Mouse (Mus musculus) heart, embryonic 11.5 days (tissue): ENCODE results near the gene Nucb2. TPM values are rescaled to one million over a fixed set of nuclear protein-coding genes. Genes with fewer than 3 reads are reported as not detected.

Experiments used
- ATAC-seq: fragments of 200-750 bp; cut with Nextera tagmentation; replicated peaks from 2 replicates; pipeline ENCODE4 v1.8.0; 2017; ENCODE audit warnings: moderate library complexity; ENCODE audit not compliant: insufficient number of reproducible peaks, low FRiP score, low TSS enrichment
- H3K27ac ChIP-seq: fragments of 300-500 bp; sonication (generic); 2 replicates; pipeline ENCODE4 v1.5.1; 2014; ENCODE audit warnings: mild to moderate bottlenecking, low read depth, low read length
- H3K27me3 ChIP-seq: fragments of 300-500 bp; sonication (generic); 2 replicates; pipeline ENCODE4 v1.6.1; 2014; ENCODE audit warnings: mild to moderate bottlenecking, low read length, mixed read lengths; ENCODE audit not compliant: control insufficient read depth, insufficient read depth
- H3K36me3 ChIP-seq: fragments of 300-500 bp; sonication (generic); 2 replicates; pipeline ENCODE4 v1.6.1; 2014; ENCODE audit warnings: mild to moderate bottlenecking, low read length, moderate library complexity, mixed read lengths; ENCODE audit not compliant: control insufficient read depth, insufficient read depth
- H3K4me1 ChIP-seq: fragments of 300-500 bp; sonication (generic); 2 replicates; pipeline ENCODE4 v1.6.1; 2014; ENCODE audit warnings: low read length; ENCODE audit not compliant: control insufficient read depth, insufficient read depth
- H3K4me2 ChIP-seq: fragments of 300-500 bp; sonication (generic); 2 replicates; pipeline ENCODE4 v1.6.1; 2014; ENCODE audit warnings: mild to moderate bottlenecking, moderate library complexity
- H3K4me3 ChIP-seq: fragments of 300-500 bp; sonication (generic); 2 replicates; pipeline ENCODE4 v1.5.1; 2014; ENCODE audit warnings: low read depth, low read length
- H3K9ac ChIP-seq: fragments of 300-500 bp; sonication (generic); 2 replicates; pipeline ENCODE4 v1.6.1; 2014; ENCODE audit warnings: mild to moderate bottlenecking, low read depth, low read length, moderate library complexity
- H3K9me3 ChIP-seq: fragments of 300-500 bp; sonication (generic); replicated peaks from 2 replicates; pipeline ENCODE4 v1.6.1; 2016; ENCODE audit warnings: low read length; ENCODE audit not compliant: control insufficient read depth
- WGBS: fragments of 180-500 bp; shearing (Covaris S2); extraction: QIAGEN DNeasy Blood & Tissue Kit; methylation state at CpG from one replicate; pipeline ENCODE4 v1.1.7; 2014; ENCODE audit not compliant: insufficient replicate concordance; 5-methylcytosine and 5-hydroxymethylcytosine counted together
- polyA plus RNA-seq: library from polyadenylated mRNA; unstranded; fragments of >200 nt; fragmentation: Nextera tagmentation; extraction: Ambion mirVana; gene quantifications from 2 replicates; pipeline ENCODE4 v1.2.1, GENCODE M21; 2014

The Nucb2 gene
- 6.5 and 8.7 TPM in 2 replicates for polyA plus RNA-seq

DNA sequence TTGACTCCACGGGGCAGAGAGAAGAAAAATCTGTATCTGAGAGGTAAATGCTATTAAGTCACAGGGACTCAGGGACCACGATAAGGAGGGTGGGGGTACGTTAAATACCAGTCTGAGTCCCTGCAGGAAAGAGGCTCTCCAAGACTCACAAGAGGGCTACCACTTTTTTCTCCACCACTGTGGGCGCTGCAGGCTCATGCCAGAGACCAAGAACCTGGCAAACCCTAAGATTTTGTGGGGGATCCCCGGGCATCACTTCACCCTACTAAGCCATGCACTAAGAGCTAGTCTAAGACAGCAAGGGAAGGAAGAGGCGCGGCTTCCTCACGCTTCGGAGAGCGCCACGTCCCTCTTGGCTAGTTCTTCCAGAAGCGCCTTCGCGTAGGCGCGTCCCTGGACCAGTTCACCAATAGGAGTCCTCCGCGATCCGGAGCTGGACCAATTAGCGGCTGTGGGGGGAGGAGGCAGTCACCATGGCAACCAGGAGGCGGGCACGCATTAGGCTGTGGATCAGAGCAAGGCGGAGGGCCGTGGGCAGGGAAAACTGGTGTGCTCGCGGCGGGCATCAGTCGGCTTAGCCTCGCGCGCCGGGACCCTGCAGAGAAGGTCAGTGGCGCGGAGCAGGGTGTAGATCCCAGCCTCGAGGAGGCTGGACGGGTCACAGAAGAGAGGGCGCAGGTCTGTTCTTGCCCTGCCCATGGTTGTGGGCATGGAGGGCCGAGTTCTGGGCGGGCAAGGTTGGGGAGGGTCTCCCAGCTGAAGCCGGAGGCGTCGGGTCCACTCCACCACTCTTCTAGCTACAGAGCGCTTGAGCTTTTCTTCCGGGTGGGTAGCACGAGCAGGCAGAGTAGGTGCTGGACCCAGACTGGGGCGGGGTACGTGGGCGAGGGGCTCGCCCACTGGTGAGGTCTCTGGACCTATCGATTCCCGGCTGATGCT, at the start of gene Nucb2:
TSS of gene Nucb2 (plus strand) at position 491 of the 939 bp plus-strand sequence.
- Histone ChIP-seq H3K27ac (0 out of 2 replicates have a peak within 1 kb of the TSS, but pooled peaks have one; percentile 10), H3K4me1 (no peaks in the 10 kb centered on the region), H3K9me3 (no peaks in the 10 kb centered on the region), H3K27me3 (no peaks in the 10 kb centered on the region), H3K4me2 (peak within 1 kb of the TSS; percentile 78), H3K4me3 (peak within 1 kb of the TSS; percentile 69), H3K36me3 (no peaks in the 10 kb centered on the region), H3K9ac (peak within 1 kb of the TSS; percentile 77)
- under 1% methylated on average over 51 of the region's 51 CpGs for WGBS
- peak; percentile 99 for ATAC-seq

GRCm38 (mm10) chr7:116456964-116457363, 47.2 kb upstream of the Nucb2 start:
- no peak for ATAC-seq
- H3K4me3 ChIP-seq: no peak overlapping the region
- H3K27me3 ChIP-seq: no peaks in the 10 kb centered on the region
- H3K9me3 ChIP-seq: no peaks in the 10 kb centered on the region
- H3K36me3 ChIP-seq: no peaks in the 10 kb centered on the region
- WGBS: 82% methylated on average over 4 of the region's 4 CpGs
- H3K4me2 ChIP-seq: no peak overlapping the region
- no peak overlapping the region for H3K27ac ChIP-seq
- no peaks in the 10 kb centered on the region for H3K4me1 ChIP-seq
- no peak overlapping the region for H3K9ac ChIP-seq

- no peaks in the 10 kb centered on the region for H3K4me1 ChIP-seq
- WGBS: 81% methylated on average over 6 of the region's 6 CpGs
- H3K9me3 ChIP-seq: no peaks in the 10 kb centered on the region
- no peak overlapping the region for H3K4me3 ChIP-seq
- H3K36me3 ChIP-seq: no peaks in the 10 kb centered on the region
- no peak overlapping the region for H3K9ac ChIP-seq
- no peaks in the 10 kb centered on the region for H3K27me3 ChIP-seq
- no peak overlapping the region for H3K4me2 ChIP-seq
- ATAC-seq: no peak
- H3K27ac ChIP-seq: no peak overlapping the region
Measured at GRCm38 (mm10) chr7:116457391-116457790, 46.8 kb upstream of the Nucb2 start.

- H3K36me3 ChIP-seq: no peaks in the 10 kb centered on the region
- no peak overlapping the region for H3K4me2 ChIP-seq
- H3K4me1 ChIP-seq: no peaks in the 10 kb centered on the region
- H3K27ac ChIP-seq: no peak overlapping the region
- no peak overlapping the region for H3K9ac ChIP-seq
- H3K27me3 ChIP-seq: no peaks in the 10 kb centered on the region
- no peaks in the 10 kb centered on the region for H3K9me3 ChIP-seq
- WGBS: 36% methylated on average over 3 of the region's 3 CpGs
- H3K4me3 ChIP-seq: no peak overlapping the region
- ATAC-seq: no peak
Measured at GRCm38 (mm10) chr7:116458985-116459441, 45.2 kb upstream of the Nucb2 start.

DNA sequence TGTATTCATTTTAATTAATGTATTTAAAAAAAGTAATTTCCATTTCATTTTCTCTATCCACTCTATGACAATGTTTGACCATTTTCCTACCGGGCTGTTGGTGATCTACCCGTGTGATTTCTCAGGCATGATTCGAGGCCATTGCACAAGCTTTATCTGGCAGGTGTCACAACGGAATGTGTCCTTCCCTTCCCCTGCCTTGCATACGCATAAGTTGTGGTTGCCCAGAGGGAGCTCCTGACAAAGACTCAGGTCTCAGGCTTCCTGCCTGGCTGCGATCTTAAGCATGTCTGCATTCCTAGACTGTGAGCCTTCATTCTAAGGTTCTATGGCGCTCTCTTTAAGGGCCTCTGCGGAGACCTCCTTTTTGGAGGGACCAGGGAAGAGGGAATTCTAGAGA, 42.1 kb upstream of the Nucb2 start:
- WGBS: 27% methylated on average over 8 of the region's 8 CpGs

DNA sequence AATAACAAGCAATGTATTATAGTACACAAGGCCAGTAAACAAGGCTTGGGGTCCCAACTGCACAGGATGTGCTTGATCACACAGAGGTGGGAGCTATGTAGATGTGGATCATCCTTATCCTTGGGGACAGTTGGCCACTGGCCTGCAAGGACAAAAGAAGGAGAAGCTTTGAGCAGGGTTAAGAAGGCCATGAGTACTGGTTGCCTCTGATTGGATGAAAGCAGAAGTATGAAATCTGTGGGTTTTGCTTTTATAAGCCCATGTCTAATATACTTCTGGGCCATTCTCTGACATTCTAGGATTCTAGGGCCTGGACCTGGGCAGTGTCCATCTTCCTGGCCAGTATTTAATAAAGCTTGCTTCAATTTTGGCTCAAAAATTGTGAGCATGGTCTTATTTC, 28.3 kb upstream of the Nucb2 start:
- Histone ChIP-seq H3K36me3 (no peaks in the 10 kb centered on the region), H3K27ac (no peak overlapping the region), H3K4me3 (no peak overlapping the region), H3K27me3 (no peaks in the 10 kb centered on the region), H3K9ac (no peak overlapping the region), H3K4me1 (no peaks in the 10 kb centered on the region), H3K9me3 (no peaks in the 10 kb centered on the region), H3K4me2 (no peak overlapping the region)
- no peak for ATAC-seq

More for the DNA sequence above, 42.1 kb upstream of the Nucb2 start:
- H3K27me3 ChIP-seq: no peaks in the 10 kb centered on the region
- no peak overlapping the region for H3K4me3 ChIP-seq
- no peaks in the 10 kb centered on the region for H3K36me3 ChIP-seq
- no peak overlapping the region for H3K4me2 ChIP-seq
- H3K27ac ChIP-seq: no peak overlapping the region
- H3K4me1 ChIP-seq: no peaks in the 10 kb centered on the region
- H3K9me3 ChIP-seq: no peaks in the 10 kb centered on the region
- ATAC-seq: no peak
- no peak overlapping the region for H3K9ac ChIP-seq

DNA sequence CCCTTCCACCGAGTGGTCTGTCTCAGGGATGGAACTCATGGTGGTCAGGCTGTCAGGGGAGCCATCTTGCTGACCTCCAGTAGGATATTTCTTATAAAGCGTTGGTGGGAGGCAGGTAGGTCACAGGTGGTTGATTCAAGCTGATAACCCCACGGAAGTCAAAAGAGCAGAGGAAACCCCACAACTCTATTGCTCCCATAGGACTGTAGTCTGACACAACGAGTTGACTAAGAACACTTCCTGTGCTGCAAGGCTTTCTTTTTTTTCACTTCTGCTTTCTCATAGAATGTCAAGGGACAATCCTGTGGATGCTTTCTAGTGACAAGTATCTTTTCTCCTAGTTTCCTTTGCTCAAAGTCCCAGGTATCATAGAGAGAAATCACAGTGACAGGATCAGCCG, 27.9 kb upstream of the Nucb2 start:
- H3K9ac ChIP-seq: no peak overlapping the region
- H3K4me1 ChIP-seq: no peaks in the 10 kb centered on the region
- no peak for ATAC-seq
- H3K9me3 ChIP-seq: no peaks in the 10 kb centered on the region
- H3K36me3 ChIP-seq: no peaks in the 10 kb centered on the region
- H3K4me3 ChIP-seq: no peak overlapping the region
- H3K4me2 ChIP-seq: no peak overlapping the region
- H3K27ac ChIP-seq: no peak overlapping the region
- 77% methylated on average over 5 of the region's 5 CpGs for WGBS
- no peaks in the 10 kb centered on the region for H3K27me3 ChIP-seq

GRCm38 (mm10) chr7:116483106-116483505, 21.1 kb upstream of the Nucb2 start:
- 25% methylated on average over 1 of the region's 1 CpGs for WGBS

More at GRCm38 (mm10) chr7:116483106-116483505, 21.1 kb upstream of the Nucb2 start:
- Histone ChIP-seq H3K27me3 (no peaks in the 10 kb centered on the region), H3K9ac (no peak overlapping the region), H3K9me3 (no peaks in the 10 kb centered on the region), H3K36me3 (no peaks in the 10 kb centered on the region), H3K4me2 (no peak overlapping the region), H3K4me3 (no peak overlapping the region), H3K4me1 (0 out of 2 replicates have a peak, but pooled peaks cover 3% of the 10 kb centered on the region), H3K27ac (no peak overlapping the region)
- no peak for ATAC-seq
